Mouse (Mus musculus): ENCODE measurements around the gene Dlec1. TPM values are rescaled to one million over a fixed set of nuclear protein-coding genes. Genes with fewer than 3 reads are reported as not detected.

Dlec1 gene
- total RNA-seq, 2 experiments from 2014 or later: 2.1 to 2.4 TPM

DNA sequence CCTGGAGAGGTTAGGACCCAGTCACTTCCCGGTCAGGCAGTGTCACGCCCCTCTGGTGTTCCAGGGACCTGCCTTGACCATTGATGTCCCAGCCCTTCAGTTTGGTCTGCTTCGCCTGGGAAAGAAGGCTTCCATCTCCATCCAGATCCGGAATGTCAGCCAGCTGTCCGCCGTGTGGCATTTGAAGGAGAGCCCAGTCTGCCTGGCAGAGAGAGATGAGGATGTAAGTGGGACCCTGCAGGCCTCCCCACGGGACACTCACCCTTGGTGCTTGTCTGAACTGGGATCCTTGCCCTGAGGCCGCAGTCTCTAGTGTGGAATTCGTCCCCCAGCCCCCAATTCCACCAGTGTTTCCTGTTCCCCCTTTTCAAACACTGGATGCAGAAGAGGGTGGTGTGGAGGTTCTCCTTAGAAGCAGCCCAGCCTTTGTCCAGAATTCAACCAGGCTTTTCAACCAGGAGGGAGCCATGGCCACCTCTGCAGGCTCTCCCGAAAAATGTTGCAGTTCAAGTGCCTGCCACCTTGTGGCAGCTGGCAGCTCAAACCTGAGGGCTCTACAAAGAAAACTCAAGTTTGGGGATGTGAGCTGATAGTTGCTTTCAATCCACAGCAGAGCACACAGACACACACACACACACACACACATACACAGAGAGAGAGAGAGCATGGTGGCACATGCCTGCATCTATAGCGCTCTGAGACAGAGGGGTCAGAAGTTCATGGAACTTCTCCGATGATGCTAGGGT lies 26.3 kb downstream of the Dlec1 start:
- DNase-seq (ENCODE audit: extremely low spot score in 1 of 2, low spot score in 1 of 2): no peak

DNA sequence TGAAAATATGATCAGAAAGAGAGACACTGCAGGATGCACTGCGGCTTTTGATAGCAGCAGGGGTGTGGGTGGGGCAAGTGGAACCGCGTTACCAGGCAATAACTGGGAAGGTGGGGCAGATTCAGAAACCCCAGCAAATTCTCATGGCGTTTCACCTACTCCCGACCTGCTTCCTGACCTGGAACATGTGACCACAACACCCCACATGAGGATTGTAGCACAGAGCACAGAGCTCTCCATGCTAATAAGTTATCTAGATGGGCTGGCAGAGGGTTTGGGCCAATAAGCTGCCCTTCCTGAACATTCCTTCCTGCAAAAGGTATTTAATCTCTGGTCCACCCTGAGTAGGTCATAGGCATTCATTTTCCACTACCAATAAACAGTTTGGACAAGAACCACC lies 28.4 kb downstream of the Dlec1 start:
- DNase-seq (ENCODE audit: extremely low spot score in 1 of 2, low spot score in 1 of 2): no peak

DNA sequence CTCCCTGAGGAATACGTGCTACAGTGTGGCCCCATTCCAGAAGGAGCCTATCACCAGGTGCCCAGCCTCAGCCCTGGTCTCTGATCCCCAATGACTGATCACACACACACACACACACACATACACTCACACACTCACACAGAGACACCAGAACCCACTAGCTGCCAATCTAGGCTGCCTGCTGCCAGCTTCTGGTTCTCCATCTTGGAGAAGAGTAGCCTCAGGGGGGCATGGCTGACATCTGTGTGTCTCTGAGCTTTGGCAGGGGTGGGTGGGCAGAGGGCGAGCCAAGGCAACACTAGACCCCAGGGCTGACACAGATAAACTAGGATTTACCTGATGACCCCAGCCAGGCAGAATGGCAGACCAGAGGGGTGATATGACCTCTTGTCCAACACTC lies 36.6 kb downstream of the Dlec1 start:
- DNase-seq (ENCODE audit: extremely low spot score in 1 of 2, low spot score in 1 of 2): no peak

- DNase-seq (ENCODE audit: extremely low spot score in 1 of 2, low spot score in 1 of 2): no peak
Measured at GRCm38 (mm10) chr9:119142066-119142465, 39.8 kb downstream of the Dlec1 start.

DNA sequence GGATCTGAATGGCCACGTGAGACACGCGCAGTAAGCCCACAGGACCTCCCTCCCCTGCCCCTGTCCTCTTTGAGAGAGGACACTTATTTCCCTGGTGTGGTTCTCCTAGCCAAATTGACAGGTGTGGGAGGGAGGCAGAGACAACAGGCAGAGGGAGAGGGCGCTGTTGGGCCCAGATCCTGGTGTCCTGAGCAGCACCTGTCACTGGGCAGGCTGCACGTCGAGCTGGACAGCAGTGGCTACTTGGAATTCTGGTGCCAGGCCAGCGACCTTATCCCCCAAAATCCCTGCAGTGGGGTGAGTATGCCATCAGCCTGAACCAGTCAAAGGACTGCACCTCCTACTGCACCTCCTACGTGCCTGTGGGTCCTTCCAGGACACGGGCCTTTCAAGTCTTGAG lies 41.1 kb downstream of the Dlec1 start:
- DNase-seq (ENCODE audit: extremely low spot score in 1 of 2, low spot score in 1 of 2): no peak

DNA sequence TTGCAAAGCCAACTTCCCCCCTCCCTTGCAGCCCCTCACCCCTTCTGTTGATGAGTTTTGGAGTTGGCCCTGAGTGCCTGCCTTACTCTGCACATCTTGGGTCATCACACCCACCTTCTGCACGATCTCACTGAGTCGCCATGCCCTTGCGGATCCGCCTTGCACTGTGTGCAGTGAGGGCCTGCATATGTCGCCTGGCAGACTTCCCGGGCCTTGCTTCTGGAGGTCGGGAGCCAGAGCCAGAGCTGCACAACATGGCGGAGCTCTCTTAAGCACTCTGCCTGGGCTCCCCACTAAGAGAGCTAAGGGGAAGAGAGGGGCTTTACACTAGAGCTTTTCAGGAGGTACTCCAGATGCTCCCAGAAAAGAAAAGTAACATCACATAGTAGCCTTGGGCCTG lies 42.4 kb downstream of the Dlec1 start:
- DNase-seq (ENCODE audit: extremely low spot score in 1 of 2, low spot score in 1 of 2): no peak

GRCm38 (mm10) chr9:119145137-119145536 lies 42.9 kb downstream of the Dlec1 start:
- DNase-seq (ENCODE audit: extremely low spot score in 1 of 2, low spot score in 1 of 2): no peak

GRCm38 (mm10) chr9:119145638-119146037 lies 43.4 kb downstream of the Dlec1 start:
- DNase-seq (ENCODE audit: extremely low spot score in 1 of 2, low spot score in 1 of 2): no peak

DNA sequence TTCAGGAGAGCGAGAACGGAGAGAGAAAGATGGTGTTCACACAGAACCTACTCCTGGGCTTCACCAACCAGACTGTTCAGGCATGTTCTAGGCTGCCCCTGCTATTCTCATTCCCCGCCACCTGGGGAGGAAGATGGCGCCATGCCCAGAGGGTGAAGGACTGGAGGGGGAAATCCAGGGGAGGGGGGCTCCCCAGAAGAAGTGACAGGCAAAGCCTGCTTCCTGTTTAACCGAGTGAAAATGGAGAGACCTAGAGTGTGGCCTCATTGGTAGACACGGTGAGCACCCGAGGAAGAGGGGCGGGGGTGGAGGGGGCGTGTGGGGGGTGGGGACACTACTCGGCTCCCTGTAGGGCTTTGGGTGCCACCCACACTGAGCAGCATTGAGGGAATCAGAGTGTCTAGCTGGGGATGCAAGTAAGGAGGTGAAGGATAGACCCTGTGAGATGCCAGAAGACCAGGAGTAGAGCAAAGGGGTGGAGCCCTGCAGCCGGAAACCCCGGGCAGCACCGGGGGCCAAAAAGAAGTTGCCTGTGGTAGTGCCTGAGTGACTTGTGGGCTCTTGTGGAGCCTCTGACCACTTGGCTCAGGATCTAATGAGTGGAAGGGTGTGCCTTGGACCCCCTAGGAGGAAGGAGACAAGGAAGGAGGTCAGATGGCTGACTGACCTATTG lies 44.0 kb downstream of the Dlec1 start:
- no peak for DNase-seq (ENCODE audit: extremely low spot score in 1 of 2, low spot score in 1 of 2)

DNA sequence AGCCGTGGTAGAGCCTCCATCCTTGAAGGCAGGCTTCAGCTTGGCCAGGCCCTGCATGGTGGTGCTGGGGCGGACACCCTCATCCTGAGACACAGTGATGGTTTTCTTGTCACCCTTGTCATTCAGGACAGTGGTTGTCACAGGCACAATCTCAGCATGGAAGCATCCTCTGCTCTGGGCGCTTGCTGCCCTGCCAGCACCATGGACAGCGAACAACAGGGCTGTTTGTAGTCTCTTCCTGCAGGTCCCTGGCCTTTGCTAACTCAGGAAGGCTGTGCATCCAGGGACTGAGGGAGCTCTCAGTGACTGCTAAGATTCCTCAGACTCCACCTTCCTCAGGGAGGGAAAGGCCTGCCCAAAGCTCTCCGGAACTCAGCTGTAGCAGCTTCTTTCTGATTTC lies 47.3 kb downstream of the Dlec1 start:
- peak in 1 of 2 experiments; percentile 10 for DNase-seq (ENCODE audit: extremely low spot score in 1 of 2, low spot score in 1 of 2)

- no peak for DNase-seq (ENCODE audit: extremely low spot score in 1 of 2, low spot score in 1 of 2)
Measured at GRCm38 (mm10) chr9:119151751-119152150, 49.5 kb downstream of the Dlec1 start.

GRCm38 (mm10) chr9:119155416-119155815 lies 53.1 kb downstream of the Dlec1 start:
- no peak for DNase-seq (ENCODE audit: extremely low spot score in 1 of 2, low spot score in 1 of 2)

GRCm38 (mm10) chr9:119155826-119156225 lies 53.5 kb downstream of the Dlec1 start:
- no peak for DNase-seq (ENCODE audit: extremely low spot score in 1 of 2, low spot score in 1 of 2)

- DNase-seq (ENCODE audit: extremely low spot score in 1 of 2, low spot score in 1 of 2): peak; percentile 46 to 78
Measured at GRCm38 (mm10) chr9:119156278-119157201, 54.3 kb downstream of the Dlec1 start, which contains the start of gene Acaa1b. TSS of gene Acaa1b (minus strand) at chr9:119157093.

DNA sequence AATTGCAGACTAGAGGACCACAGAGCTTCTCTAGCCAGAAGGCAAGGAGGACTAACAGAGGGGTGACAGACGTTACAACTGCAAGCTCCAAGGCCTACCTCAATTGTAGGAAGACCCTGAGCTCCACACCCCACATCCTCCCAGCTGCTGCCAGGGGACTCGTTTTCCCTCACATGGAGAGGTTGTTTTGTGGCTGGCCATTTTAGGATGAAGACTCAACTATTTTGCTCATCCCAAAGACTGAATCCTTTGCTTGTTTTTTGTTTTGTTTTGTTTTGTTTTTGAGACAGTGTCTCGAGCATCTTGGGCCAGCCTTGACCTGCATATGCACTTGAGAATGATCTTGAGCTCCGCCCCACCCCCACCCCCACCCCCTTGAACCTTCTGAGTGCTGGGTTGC lies 56.6 kb downstream of the Dlec1 start, which contains the start of gene Gm47289:
TSS of gene Gm47289 (plus strand) at position 301 of the 400 bp plus-strand sequence.
- no peak for DNase-seq (ENCODE audit: extremely low spot score in 1 of 2, low spot score in 1 of 2)

GRCm38 (mm10) chr9:119160689-119161088 lies 58.4 kb downstream of the Dlec1 start:
- DNase-seq (ENCODE audit: extremely low spot score in 1 of 2, low spot score in 1 of 2): no peak

GRCm38 (mm10) chr9:119164743-119165142 lies 62.5 kb downstream of the Dlec1 start:
- no peak for DNase-seq (ENCODE audit: extremely low spot score in 1 of 2, low spot score in 1 of 2)

DNA sequence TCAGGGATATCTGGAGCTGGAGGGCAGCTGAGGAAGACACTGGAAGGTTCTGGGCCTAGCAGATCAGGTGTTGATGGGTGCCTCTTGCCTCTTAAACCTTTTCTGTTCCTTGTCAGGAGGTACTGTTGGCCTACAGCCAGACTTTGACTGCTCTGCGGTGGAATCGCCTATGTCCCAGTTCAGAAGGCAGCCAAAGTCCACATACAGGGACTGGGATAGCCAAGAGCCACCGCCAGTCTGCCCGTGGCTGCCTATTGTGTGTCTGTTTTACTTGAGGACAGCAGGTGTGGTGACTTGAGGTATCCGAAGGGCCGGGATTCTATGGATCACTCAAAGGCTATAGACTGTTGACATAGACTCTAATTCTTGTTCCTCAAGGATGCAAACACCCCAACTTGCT lies 63.3 kb downstream of the Dlec1 start:
- no peak for DNase-seq (ENCODE audit: extremely low spot score in 1 of 2, low spot score in 1 of 2)

DNA sequence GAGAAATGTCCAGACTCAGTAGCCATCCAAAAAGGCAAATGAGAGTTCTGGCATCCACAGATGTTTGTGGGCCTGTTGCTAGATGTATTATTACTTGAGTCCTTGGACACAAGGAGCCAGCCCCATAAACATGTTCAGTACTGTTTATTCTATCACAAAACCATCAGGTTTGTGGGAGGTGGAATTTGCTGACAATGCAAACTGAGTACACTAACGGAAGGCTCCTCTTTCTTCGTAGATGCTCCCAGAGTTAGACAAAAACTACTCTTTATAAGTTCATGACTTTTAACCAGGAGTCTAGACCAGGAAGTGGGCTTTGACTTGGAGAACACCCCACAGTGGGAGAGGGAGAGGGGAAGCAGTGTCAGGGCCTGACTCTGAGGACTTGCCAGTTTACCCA lies 65.3 kb downstream of the Dlec1 start:
- DNase-seq (ENCODE audit: extremely low spot score in 1 of 2, low spot score in 1 of 2): no peak

GRCm38 (mm10) chr9:119179292-119179691 lies 77.0 kb downstream of the Dlec1 start:
- no peak for DNase-seq (ENCODE audit: extremely low spot score in 1 of 2, low spot score in 1 of 2)

DNA sequence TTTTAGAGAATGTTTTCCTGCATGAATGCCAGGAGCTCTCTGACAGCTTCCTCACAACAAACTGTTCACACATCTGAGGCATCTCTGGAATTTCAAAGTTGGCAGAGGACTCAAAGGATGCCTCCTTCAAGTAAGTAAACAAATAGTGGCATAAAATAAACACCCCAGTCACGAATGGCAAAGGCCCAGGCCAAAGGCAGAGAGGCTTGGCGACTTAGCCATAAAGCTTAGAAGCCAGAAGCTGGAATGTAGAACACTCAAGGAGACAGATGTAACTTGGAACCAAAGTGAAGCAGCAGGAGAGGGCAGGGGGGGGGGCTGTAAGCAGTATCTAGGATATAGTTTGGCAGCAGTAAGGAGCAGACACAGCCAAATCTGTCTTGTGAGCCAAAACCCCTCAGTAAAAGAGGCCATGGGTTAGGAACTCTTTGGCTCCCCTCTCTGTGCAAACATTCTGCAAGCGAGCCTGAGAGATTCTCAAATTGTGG lies 79.0 kb downstream of the Dlec1 start:
- DNase-seq (ENCODE audit: extremely low spot score in 1 of 2, low spot score in 1 of 2): no peak
